Mouse (Mus musculus) liver, embryonic 15.5 days (tissue): ENCODE measurements around the gene Fkbp1a. TPM values are rescaled to one million over a fixed set of nuclear protein-coding genes. Genes with fewer than 3 reads are reported as not detected.

Experiments
- ATAC-seq: fragments of 200-750 bp; cut with Nextera tagmentation; 2 replicates; pipeline ENCODE4 v1.8.0; 2017; ENCODE audit warnings: moderate number of reproducible peaks, mild to moderate bottlenecking, moderate library complexity; ENCODE audit not compliant: insufficient read depth
- H3K27ac ChIP-seq: fragments of 300-500 bp; sonication (generic); replicated peaks from 2 replicates; pipeline ENCODE4 v1.5.1; 2015; ENCODE audit warnings: mild to moderate bottlenecking, inconsistent platforms
- H3K27me3 ChIP-seq: fragments of 300-500 bp; sonication (generic); 2 replicates; pipeline ENCODE4 v1.6.1; 2015; ENCODE audit warnings: mild to moderate bottlenecking, inconsistent platforms
- H3K36me3 ChIP-seq: fragments of 300-500 bp; sonication (generic); replicated peaks from 2 replicates; pipeline ENCODE4 v1.6.1; 2015; ENCODE audit warnings: moderate library complexity, mild to moderate bottlenecking, inconsistent platforms
- H3K4me1 ChIP-seq: fragments of 300-500 bp; sonication (generic); replicated peaks from 2 replicates; pipeline ENCODE4 v1.6.1; 2015; ENCODE audit warnings: inconsistent platforms
- H3K4me2 ChIP-seq: fragments of 300-500 bp; sonication (generic); 2 replicates; pipeline ENCODE4 v1.6.1; 2015; ENCODE audit warnings: moderate library complexity, mild to moderate bottlenecking, inconsistent platforms
- H3K4me3 ChIP-seq: fragments of 300-500 bp; sonication (generic); replicated peaks from 2 replicates; pipeline ENCODE4 v1.5.1; 2015; ENCODE audit warnings: mild to moderate bottlenecking, inconsistent platforms
- H3K9ac ChIP-seq: fragments of 300-500 bp; sonication (generic); 2 replicates; pipeline ENCODE4 v1.6.1; 2015; ENCODE audit warnings: moderate library complexity, mild to moderate bottlenecking, inconsistent platforms
- H3K9me3 ChIP-seq: fragments of 300-500 bp; sonication (generic); replicated peaks from 2 replicates; pipeline ENCODE4 v1.6.1; 2016; ENCODE audit warnings: inconsistent platforms
- WGBS: fragments of 180-500 bp; shearing (Covaris S2); methylation state at CpG from one replicate; pipeline ENCODE4 v1.1.7; 2015; ENCODE audit warnings: mixed read lengths; ENCODE audit not compliant: insufficient replicate concordance; 5-methylcytosine and 5-hydroxymethylcytosine counted together
- polyA plus RNA-seq: library from polyadenylated mRNA; unstranded; fragments of >200 nt; fragmentation: Nextera tagmentation; extraction: Ambion mirVana; gene quantifications from 2 replicates; pipeline ENCODE4 v1.2.1, GENCODE M21; 2015

Fkbp1a gene
- polyA plus RNA-seq, 1 experiment from 2014 or later = 126 TPM

DNA sequence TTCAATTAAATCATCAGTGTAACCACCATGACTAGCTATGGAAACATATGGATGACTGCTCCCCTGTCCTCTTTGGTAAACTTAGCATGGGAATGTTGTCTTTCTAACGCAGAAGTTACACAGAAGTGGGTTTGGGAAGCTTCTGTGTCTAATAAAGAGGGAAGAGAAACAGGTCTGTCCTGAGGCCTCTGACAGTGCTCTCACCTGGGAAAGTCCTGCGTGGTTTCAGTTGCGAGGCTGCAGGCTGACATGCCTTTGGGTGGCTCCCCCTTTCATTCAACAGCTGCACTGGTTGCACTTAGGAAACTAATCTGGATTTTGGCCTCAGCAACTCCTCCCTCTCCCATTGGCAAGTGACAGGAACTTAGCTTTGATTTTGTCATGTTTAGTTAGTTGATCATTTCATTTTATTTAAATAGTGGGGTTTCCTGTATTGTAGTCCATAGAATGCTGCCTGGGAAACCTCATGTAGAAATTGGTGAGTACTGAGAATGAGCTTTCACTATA, 7.4 kb downstream of the Fkbp1a start:
- Histone ChIP-seq H3K9ac (no peak overlapping the region), H3K4me3 (no peak overlapping the region), H3K4me2 (no peak overlapping the region), H3K27ac (no peak overlapping the region), H3K9me3 (no peaks in the 10 kb centered on the region), H3K36me3 (peaks cover 33% of the 10 kb centered on the region), H3K27me3 (no peaks in the 10 kb centered on the region), H3K4me1 (peaks cover 9% of the 10 kb centered on the region)
- WGBS = 83% methylated on average over 3 of the region's 3 CpGs
- ATAC-seq = no peak

DNA sequence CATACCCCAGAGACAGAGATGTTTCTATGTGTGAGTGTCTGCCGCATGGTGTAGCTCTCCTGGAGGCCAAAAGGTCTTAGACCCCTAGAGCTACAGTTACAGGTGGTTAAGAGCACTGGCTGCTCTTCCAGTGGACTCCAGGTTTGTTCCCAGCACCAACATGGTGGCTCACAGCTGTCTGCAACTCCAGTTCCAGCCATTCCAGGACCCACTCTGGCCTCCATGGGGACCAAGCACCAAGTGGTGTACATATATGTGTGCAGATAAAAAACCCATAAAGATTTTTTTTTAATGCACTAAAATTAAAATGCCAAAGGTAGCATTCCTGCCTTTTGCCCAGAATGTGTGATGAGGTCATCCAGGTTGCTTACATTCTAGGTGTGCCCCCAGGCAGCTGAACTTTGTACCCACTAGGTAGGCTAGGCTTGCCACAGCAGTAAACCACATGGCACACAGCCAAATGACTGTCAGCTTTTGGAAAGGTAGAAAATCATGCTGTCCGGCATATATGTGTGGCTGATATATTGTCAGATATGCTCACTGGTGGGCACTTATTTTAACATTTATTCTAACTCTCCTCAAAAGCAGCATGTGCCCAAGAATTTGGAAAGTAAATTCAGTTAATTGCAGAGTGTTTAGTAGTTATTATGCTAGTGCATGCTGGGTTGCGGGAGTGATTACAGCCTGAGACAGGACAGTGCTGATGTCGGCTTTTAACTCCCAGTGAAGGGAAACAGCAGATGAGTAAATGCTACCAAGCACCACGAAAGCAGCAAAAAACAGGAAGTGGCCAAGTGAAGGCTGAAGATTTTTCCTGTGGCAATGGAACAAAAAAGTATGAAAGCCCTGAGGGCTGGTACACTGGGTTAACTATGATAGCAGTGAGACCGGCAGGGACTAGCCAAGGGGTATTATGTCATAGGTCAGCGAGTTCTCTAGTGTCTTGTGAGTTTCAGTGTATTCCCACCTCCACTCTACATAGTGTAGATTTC, 20.9 kb downstream of the Fkbp1a start:
- no peaks in the 10 kb centered on the region for H3K9me3 ChIP-seq
- H3K4me2 ChIP-seq = no peak overlapping the region
- peaks cover 36% of the 10 kb centered on the region for H3K36me3 ChIP-seq
- H3K27me3 ChIP-seq = no peaks in the 10 kb centered on the region
- peaks cover 3% of the 10 kb centered on the region; the same call in 1 of the 2 replicates for H3K4me1 ChIP-seq
- WGBS = 56% methylated on average over 7 of the region's 7 CpGs
- no peak overlapping the region for H3K9ac ChIP-seq
- ATAC-seq = peak; percentile 22; the same call in 1 of the 2 replicates
- no peak overlapping the region for H3K4me3 ChIP-seq
- peak overlapping the region; percentile 38; the same call in 1 of the 2 replicates for H3K27ac ChIP-seq

DNA sequence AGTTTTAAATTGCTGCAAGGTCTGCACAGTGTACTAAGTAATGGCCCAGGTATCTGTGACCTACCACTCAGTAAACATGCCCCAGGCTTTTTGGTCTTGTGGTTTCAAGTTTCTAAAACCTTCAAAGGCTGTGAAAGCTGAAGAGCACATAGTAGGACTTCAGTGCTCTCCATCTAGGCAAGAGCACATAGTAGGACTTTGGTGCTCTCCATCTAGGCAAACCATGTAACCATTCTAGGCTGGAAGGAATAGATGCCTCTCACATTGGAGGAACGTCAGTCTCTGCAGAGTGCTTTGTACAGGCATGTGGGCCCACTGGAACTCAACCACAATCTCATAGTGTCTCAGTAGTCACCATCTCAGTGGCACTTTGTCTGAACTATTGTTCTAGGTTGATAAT, 21.7 kb downstream of the Fkbp1a start:
- no peak for ATAC-seq
- H3K4me3 ChIP-seq = no peak overlapping the region
- H3K9ac ChIP-seq = no peak overlapping the region
- no peak overlapping the region for H3K4me2 ChIP-seq
- WGBS = 66% methylated on average over 1 of the region's 1 CpGs
- no peaks in the 10 kb centered on the region for H3K27me3 ChIP-seq
- no peaks in the 10 kb centered on the region for H3K9me3 ChIP-seq
- no peak overlapping the region for H3K27ac ChIP-seq
- peaks cover 3% of the 10 kb centered on the region; the same call in 1 of the 2 replicates for H3K4me1 ChIP-seq
- H3K36me3 ChIP-seq = peaks cover 30% of the 10 kb centered on the region

DNA sequence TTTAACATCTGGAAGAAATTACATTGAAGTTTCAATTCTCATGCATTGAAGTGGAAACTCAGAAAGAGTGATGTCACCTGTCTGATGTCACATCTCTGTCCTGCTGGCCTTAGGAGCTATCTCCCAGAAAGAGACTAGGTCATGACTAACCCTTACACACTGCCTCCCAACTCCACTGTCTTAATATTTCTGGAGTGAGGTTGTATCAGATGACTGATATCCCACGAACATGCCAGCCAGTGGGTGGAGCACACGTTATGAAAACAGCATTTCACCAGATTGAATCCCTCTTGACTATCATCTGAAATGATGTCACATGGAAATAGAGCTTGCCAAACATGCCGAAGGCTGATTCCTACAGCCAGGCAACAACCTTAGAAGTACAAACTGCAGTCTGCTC, 22.7 kb downstream of the Fkbp1a start:
- WGBS = 44% methylated on average over 3 of the region's 3 CpGs
- H3K4me2 ChIP-seq = no peak overlapping the region
- no peak overlapping the region for H3K4me3 ChIP-seq
- no peaks in the 10 kb centered on the region for H3K27me3 ChIP-seq
- H3K36me3 ChIP-seq = peaks cover 21% of the 10 kb centered on the region
- ATAC-seq = no peak
- no peak overlapping the region for H3K9ac ChIP-seq
- no peaks in the 10 kb centered on the region for H3K9me3 ChIP-seq
- no peak overlapping the region for H3K27ac ChIP-seq
- H3K4me1 ChIP-seq = peaks cover 3% of the 10 kb centered on the region; the same call in 1 of the 2 replicates

DNA sequence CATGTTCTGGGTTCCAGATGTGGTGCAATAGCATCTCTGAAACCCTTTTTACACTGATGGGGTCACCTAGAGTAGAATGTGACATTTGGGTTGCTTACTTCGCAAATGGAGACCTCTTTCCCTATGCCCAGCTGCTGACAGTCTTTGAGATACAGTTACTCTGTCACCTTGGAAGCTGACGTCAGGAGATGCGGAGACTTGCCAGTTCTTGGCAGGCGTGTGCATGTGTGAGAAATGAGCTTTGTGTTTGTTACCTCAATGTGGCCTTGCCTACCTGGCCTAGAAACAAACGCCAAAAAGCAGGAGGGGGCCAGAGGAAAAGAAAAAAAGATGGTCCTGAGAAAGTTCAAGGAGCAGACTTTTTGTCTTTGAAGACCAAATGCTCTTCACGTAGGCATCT, 24.6 kb downstream of the Fkbp1a start:
- no peak overlapping the region for H3K4me3 ChIP-seq
- H3K27me3 ChIP-seq = no peaks in the 10 kb centered on the region
- peaks cover 3% of the 10 kb centered on the region; the same call in 1 of the 2 replicates for H3K4me1 ChIP-seq
- no peaks in the 10 kb centered on the region for H3K9me3 ChIP-seq
- no peak overlapping the region for H3K4me2 ChIP-seq
- H3K27ac ChIP-seq = no peak overlapping the region
- WGBS = 70% methylated on average over 6 of the region's 6 CpGs
- H3K36me3 ChIP-seq = peaks cover 5% of the 10 kb centered on the region; the same call in 1 of the 2 replicates
- no peak for ATAC-seq
- no peak overlapping the region for H3K9ac ChIP-seq

DNA sequence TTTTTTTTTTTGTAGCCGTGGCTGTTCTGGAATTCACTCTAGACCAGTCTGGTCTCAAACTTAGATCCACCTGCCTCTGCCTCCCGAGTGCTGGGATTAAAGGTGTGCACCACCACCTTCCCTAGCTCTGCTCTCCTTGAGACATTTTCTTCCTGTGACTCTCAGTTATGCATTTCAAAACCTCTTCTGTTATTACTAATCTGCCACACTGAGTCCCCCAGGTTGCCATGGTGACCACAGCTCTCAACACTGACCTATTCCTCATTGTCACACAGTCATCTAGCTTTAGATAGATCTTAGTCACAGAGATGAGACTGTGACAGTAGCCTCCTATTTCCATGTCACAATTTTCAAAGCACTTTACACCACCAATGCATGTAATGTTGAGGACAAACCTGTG, 27.2 kb downstream of the Fkbp1a start:
- H3K4me3 ChIP-seq = no peak overlapping the region
- H3K36me3 ChIP-seq = no peaks in the 10 kb centered on the region
- 49% methylated on average over 2 of the region's 2 CpGs for WGBS
- no peak overlapping the region for H3K9ac ChIP-seq
- no peaks in the 10 kb centered on the region for H3K9me3 ChIP-seq
- H3K4me2 ChIP-seq = no peak overlapping the region
- H3K4me1 ChIP-seq = no peaks in the 10 kb centered on the region
- H3K27me3 ChIP-seq = no peaks in the 10 kb centered on the region
- ATAC-seq = no peak
- no peak overlapping the region for H3K27ac ChIP-seq

DNA sequence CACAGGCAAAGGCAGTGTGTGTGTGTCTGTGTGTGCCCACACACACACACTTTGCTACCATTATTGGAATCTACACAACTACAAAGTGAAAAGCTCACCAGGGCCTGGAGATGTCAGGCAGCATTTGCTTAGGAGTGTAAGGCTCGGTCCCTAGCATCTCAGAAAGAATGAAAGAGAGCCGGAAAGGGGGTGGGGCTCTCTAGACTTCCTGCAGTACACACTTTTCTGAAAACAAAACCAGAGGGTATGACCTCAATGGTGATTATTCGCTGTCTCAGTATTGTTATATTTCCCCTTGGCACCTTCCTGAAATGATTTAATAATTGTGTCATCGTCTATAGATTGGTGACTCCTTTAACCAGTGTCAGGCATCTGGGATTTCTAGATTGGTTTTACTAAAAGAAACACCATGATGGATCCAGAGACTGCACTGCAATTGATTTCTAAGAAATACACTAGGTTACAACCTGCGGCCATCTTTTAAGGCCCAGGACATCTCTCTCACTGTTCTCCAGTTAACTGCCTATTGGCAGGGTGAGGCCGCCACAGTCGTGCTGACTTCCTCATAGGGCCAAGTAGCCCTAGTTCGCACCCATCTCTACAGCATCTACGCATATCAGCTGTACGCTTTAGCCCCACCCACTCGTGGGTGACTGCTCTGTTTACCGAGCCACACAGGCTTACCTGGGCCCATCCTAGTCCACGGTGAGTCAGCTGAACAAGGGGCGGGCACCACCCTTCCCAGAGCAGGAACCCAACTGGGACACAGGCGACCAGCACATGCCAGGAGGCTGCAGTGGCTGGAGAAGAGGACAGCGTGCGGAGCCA, 29.8 kb downstream of the Fkbp1a start, which contains the start of gene Sdcbp2:
Gene Sdcbp2, plus strand, starts transcription at position 750 of the 828 bp plus-strand sequence.
- H3K9me3 ChIP-seq = no peaks in the 10 kb centered on the region
- H3K4me1 ChIP-seq = no peaks in the 10 kb centered on the region; the same call in 1 of the 2 replicates
- no peak within 1 kb of the TSS for H3K4me3 ChIP-seq
- ATAC-seq = no peak
- H3K27me3 ChIP-seq = no peaks in the 10 kb centered on the region
- WGBS = 53% methylated on average over 17 of the region's 17 CpGs
- no peak within 1 kb of the TSS for H3K9ac ChIP-seq
- H3K27ac ChIP-seq = no peak within 1 kb of the TSS
- no peak within 1 kb of the TSS for H3K4me2 ChIP-seq
- no peaks in the 10 kb centered on the region for H3K36me3 ChIP-seq

DNA sequence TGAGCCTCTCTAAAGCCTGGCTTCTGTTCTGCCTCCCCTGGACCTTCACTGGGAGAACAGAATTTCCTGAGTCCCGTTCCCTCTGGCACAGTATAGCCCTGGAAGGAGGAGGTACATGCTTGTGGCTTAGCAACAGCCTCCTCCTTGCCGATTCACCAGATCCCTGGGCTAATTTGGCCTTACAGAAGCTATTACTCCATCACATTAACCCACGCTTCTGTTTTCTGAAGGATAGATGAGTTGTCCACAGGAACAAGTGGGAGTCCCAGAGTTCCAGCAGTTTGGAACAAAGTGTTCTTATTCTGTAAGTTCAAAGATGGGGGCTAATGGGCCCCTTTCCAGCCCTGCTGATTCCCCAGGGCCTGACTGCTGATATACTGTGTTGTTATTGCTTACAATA, 31.4 kb downstream of the Fkbp1a start:
- H3K27ac ChIP-seq = no peak overlapping the region
- no peak overlapping the region for H3K9ac ChIP-seq
- no peaks in the 10 kb centered on the region for H3K9me3 ChIP-seq
- H3K27me3 ChIP-seq = no peaks in the 10 kb centered on the region
- ATAC-seq = no peak
- no peaks in the 10 kb centered on the region for H3K36me3 ChIP-seq
- H3K4me1 ChIP-seq = no peaks in the 10 kb centered on the region; the same call in 1 of the 2 replicates
- no peak overlapping the region for H3K4me3 ChIP-seq
- WGBS = 52% methylated on average over 3 of the region's 3 CpGs
- H3K4me2 ChIP-seq = no peak overlapping the region

DNA sequence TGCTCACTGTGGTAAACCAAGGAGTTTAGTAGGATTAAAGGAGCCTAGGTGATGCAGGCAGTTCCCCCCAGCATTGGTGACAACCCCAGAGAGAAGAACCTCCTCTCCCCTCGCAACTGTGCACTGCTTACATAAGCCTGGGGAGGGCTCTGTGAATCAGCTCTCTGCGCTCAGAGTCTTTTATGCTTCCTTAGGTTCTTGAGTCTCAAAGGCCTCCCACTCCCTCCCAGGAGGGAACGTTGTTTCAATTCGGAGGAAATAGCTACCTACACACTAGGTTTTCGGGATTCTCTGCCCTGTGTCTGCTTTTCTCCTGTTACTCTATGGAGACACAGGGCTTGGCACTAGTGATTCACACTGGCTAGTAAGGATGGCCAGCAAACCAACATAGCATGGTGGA, 32.3 kb downstream of the Fkbp1a start:
- H3K27ac ChIP-seq = no peak overlapping the region
- H3K9ac ChIP-seq = no peak overlapping the region
- no peak overlapping the region for H3K4me3 ChIP-seq
- ATAC-seq = no peak
- WGBS = 54% methylated on average over 5 of the region's 5 CpGs
- no peaks in the 10 kb centered on the region; the same call in 1 of the 2 replicates for H3K27me3 ChIP-seq
- H3K4me1 ChIP-seq = no peaks in the 10 kb centered on the region; the same call in 1 of the 2 replicates
- no peak overlapping the region for H3K4me2 ChIP-seq
- no peaks in the 10 kb centered on the region for H3K9me3 ChIP-seq
- no peaks in the 10 kb centered on the region for H3K36me3 ChIP-seq

DNA sequence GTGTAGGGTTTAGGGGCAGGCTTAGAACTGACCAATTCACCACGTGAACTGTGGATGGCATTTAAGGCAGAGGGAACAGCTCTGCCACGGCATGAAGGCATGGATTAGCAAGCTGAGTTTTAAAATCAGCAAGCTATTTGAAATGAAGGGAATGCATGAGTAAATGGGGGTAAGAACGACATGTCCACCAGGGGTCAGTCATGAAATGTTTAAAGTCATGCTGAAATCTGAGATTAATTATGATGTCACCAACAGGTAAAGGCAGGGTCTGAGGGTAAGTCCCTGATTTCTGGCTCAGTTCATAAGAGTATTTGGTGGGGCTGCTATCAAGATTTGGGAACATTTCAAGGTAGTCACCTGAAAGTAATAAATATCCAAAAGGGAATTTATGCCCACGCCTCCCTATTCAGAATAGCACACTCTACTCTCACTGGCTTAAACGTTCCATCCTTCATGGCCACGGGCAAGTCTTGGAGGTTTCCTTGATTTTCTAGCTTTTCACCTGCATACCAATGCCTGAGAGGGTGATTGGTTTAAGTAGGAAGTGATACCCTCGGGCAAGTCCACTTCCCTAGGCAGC, 32.9 kb downstream of the Fkbp1a start:
- Histone ChIP-seq H3K4me3 (peak overlapping the region; percentile 51), H3K9ac (peak overlapping the region; percentile 27; the same call in 1 of the 2 replicates), H3K36me3 (no peaks in the 10 kb centered on the region), H3K27me3 (no peaks in the 10 kb centered on the region; the same call in 1 of the 2 replicates), H3K9me3 (no peaks in the 10 kb centered on the region), H3K4me1 (no peaks in the 10 kb centered on the region; the same call in 1 of the 2 replicates), H3K4me2 (peak overlapping the region; percentile 73), H3K27ac (no peak overlapping the region)
- no peak for ATAC-seq
- 23% methylated on average over 7 of the region's 7 CpGs for WGBS
